Mouse (Mus musculus) ovary, postnatal 10 days (tissue): ENCODE data around the gene P3h4.

Source experiments
- DNase-seq: peaks from one replicate; pipeline ENCODE4 v3.0.0; 2022; ENCODE audit warnings: low spot score

The P3h4 gene

DNA sequence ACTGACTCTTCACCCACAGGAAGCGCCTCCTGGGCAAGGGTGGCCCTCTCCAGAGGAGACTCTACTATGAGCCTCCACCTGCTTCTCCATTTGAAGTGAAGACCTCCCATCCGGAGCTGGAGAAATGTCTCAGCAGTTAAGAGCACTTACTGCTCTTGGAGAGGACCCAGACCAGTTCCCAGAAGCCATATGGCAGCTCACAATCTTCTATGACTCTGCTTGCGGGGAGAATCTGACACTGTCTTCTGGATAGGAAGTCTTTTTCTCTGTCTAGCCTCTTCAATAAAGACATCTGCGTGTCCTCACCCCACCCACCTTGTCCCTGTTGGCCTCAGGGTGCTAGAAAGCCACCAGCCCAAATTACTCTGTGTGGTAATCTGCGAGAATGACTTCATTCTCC is 21.7 kb downstream of the P3h4 start:
- DNase-seq = no peak

DNA sequence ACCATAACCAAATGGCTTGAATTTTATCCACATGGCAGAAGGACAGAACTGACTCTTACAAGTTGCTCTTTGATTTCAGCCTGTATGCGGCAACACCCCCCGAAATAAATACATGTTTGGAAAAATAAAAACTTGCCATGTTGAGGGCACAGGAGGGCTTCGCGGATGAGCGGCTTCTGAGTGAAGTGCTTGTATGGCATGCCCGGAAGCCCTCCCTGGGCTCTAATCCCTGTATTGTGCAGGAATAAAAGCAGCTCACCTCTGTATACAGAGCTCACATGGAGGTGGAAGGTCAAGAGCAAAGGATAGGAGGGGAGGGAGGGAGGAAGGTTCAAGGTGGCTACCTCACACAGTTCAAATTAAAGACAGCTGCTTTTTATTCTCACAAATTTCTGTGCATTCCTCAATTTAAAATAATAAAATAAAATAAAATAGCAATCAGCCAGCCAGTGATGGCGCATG is 22.7 kb downstream of the P3h4 start:
- DNase-seq = no peak

DNA sequence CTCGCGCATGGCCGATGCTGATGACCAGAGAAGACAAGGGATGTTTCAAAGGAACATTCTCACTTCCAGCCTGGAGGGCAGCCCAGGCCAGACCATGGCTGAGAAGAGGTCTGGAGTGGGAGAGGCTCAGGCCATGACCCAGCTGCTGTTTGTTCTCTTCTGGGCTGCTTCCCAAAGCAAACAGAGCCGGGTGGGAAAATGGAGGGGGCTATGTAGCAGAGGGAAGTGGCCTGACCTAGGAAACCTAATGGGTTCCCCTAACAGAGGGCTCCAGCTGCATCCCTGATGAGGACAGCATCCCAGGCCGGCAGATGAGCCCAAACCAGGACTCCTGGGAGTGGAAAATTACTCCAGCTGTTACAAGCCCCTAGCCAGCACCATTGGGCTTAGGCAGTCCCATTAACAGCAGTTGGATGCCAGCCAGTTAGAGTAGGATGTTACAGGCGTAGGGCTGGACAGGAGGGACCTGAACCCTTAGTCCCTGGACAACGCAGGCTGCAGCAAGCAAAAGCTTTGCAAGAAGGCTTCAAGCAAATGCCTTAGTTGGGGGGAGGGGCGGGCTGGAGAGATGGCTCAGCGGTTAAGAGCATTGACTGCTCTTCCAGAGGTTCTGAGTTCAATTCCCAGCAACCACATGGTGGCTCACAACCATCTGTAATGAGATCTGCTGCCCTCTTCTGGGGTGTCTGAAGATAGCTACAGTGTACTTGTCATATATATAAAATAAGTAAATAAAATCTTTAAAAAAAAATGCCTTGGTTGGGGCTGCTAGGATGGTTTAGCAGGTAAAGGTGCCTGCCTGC is 23.4 kb downstream of the P3h4 start:
- no peak for DNase-seq

- DNase-seq = no peak
Observed at GRCm38 (mm10) chr11:100389931-100390445, 24.6 kb downstream of the P3h4 start.

DNA sequence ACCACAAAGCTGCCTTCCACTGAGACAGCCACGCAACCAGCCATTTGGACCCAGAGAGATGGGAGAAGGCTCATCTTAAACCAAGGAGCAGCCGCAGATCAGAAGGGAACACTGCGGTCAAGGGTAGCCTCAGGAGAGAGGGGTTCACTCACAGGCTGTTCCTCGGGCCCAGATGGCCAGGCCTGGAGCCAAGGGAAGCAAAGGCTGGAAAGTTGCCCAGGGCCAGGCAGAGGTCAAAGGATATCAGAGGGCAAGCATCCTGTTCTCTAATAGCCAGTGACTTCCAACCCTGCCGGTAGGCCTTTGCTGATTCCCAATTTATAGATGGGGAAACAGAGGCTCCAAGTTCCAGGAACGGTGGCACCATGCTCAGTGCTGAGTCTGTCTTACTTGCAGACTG is 26.0 kb downstream of the P3h4 start:
- DNase-seq = no peak

DNA sequence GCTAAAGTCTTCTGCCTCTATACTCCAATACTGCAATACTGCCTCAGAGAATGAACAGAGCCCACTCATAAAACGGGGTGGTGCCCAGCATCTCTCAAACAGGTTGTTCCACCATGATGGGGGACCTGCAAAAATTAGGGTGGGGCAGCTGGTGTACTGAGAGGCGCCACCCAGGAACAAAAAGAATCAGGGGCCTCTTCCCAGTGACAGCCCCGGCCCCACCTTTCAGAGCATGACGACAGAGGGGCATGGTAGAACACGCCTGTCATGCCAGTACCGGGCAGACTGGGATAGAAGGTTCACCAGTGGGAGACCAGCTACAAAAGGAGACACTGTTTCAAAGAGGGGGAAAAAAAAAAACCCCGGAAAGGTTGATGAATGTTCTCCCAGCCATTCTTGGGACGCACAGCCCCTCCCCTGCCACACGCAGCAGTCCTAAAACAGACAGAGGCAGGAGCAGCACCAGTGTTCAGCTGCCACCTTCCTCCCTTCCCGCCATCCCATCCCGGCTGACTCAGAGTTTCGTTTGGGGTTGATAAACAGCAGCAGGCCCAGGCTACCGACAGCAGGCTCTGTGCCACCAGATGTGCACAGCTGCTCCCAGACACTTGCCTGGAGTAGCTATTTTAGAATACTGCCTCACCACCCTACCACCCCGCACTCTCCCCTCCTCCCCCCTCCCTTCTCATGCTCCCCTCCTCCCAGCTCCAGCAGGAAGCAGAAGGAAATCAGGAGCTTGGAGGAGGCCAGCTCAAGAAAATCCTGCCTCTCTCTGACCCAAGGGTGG is 26.9 kb downstream of the P3h4 start:
- no peak for DNase-seq

DNA sequence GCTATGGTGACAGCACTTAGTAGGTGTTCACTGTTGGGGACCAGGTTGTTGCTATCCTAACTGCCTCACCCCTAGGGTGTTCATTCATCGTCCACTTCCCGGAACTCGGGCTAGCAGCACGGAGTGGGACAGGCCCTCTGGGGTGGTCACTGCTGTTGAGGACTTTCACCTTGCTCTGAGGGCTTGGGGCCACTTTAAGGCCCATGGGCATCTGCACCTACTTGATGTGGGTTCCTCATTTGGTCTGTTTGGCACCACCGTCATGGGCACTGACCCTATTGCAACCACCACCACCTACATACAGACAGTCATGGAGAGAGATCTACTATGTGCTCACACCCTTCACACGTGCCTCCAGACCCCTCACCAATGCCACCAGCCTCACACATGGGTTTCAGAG is 27.5 kb downstream of the P3h4 start:
- no peak for DNase-seq

DNA sequence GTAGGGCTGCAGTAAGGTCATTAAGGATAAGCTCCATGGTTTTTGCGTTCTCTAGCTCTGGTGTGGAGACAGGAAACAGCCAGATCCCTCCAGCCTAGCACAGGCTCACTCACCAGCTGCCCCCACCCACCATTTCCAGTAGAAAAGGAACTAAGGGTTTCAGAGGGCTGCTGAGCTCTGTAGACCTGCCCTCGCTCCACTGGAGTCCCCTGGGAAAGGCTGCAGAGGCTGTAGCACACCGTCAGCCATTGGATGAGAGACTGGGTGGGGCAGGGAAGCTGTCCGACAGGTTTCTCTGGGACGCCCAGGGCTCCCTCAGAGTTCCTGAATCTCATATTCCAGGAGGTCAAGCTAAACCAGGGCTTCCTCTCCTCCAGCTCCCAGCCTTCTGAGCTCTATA is 28.1 kb downstream of the P3h4 start:
- no peak for DNase-seq

DNA sequence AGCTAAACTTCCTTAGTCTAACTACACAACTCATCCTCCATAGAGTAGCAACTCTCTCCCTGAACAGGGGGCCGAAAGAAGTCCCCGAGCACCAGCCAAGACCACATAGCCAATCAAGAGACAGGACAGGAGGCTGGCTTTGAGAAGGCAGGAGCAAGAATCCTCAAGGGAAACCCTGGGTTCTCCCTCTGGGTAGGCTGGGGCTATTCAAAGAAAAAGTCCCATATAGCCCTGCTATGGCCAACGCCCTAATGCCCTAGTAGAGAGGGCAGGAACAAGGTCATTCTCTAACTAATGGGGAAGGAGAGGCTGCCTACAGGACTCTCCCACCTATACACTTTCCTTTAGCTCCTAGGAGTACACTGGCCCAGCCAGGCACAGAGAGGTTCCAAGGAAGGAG is 29.6 kb downstream of the P3h4 start:
- no peak for DNase-seq

GRCm38 (mm10) chr11:100382682-100383081 is 32.0 kb downstream of the P3h4 start:
- no peak for DNase-seq

- DNase-seq = no peak
Observed at GRCm38 (mm10) chr11:100379311-100379710, 35.3 kb downstream of the P3h4 start.

DNA sequence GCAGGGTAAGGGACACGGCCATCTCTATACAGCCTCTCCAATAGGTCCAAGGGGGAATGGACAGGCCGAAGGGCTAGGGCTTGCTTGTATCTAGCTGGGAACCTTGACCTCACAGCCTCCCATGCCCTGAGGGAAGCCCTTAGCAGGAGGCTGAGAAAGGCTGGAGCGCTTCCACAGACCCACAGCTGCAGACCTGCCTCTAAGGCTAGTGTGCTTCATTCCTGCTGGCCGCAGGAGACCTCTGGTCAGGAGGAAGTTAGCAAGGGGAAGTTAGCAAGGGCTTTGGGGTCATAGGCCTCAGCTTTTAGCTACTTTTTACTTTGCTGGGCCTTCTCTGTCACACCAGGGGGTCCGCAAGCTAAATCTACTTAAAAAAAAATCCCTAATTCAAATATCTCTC is 36.2 kb downstream of the P3h4 start:
- DNase-seq = no peak

DNA sequence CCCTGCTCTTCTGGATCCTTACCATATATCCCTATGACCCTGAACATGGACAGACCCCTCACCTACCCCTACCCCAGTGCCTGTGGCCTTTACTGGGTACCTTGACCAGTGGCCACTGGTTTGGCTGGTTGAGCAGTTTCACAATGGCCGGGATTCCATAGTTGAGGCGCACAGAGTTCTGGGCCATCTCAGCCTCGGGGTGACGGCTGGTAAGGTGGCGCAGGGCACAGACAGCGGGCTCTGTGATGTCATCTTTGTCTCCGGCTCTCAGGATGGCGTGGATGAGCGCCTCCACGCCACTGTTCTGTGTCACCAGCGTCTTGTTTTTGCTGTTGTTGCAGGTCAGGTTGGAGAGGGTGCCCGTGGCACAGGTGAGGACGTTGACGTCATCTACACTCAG is 36.6 kb downstream of the P3h4 start:
- no peak for DNase-seq

GRCm38 (mm10) chr11:100376746-100377389 is 37.8 kb downstream of the P3h4 start:
- DNase-seq = no peak

GRCm38 (mm10) chr11:100376005-100376404 is 38.6 kb downstream of the P3h4 start:
- no peak for DNase-seq

GRCm38 (mm10) chr11:100375127-100375526 is 39.5 kb downstream of the P3h4 start:
- DNase-seq = no peak

- no peak for DNase-seq
Observed at GRCm38 (mm10) chr11:100371981-100372558, 42.6 kb downstream of the P3h4 start.

DNA sequence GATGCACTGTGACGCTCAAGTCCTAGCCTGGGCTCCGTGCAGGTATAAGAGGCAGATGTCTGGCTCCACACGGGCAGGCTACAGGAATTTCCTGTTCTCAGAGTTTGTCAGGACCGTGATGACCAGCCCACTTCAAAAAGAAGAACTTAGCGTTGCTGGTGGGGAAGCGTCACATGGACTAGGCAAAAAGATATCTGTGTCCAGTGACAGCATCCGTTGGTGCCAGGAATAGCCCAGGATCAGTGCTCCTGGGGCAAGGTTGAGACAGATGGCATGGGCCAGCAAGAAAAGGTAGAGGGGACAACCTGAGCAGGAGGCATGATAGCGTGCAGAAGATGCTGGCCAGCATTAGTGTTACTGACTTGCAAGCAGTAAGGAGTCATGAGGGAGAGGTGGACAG is 44.8 kb downstream of the P3h4 start:
- no peak for DNase-seq

- DNase-seq = no peak
Observed at GRCm38 (mm10) chr11:100369145-100369544, 45.5 kb downstream of the P3h4 start.

DNA sequence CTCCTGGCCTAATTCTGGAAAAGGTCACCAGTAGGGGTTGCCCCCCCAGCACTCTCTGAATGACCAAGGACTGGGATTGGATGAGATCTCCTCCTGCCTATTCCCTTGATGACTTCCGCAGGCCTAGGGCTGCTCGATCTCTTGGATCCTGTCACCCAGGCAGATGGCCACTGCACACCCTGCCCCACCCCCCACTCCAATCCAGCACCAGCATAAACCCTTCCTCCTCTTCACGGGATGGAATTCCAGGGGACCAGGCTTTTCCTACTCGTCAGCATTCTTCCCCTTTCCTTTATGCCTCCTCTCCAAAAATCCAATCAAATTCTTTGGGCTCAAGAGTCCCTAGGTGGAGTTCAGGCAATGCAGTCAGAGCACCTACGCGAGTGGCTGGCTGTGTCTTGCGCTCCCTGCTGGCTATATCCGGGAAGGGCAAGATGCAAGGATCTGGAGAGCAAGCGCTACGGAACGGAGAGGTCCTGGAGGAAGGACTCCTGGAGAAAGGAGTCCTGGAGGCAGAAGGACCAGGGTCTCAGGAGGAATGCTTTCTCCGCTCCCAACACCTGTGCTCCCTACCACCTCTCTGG is 51.6 kb downstream of the P3h4 start:
- DNase-seq = peak; percentile 41

GRCm38 (mm10) chr11:100362209-100362978 is 52.2 kb downstream of the P3h4 start:
- peak; percentile 75 for DNase-seq
